Mouse (Mus musculus): Measurements from ENCODE around the gene Gpr62. TPM values are rescaled to one million over a fixed set of nuclear protein-coding genes. Genes with fewer than 3 reads are reported as not detected.

Gene Gpr62
- polyA plus RNA-seq, 1 experiment from 2014 or later, result 0.42 TPM

GRCm38 (mm10) chr9:106433389-106433788 is 32.3 kb downstream of the Gpr62 start:
- Histone ChIP-seq H3K4me1 (peaks cover 20% of the 10 kb centered on the region), H3K9me3 (no peaks in the 10 kb centered on the region), H3K4me2 (no peak overlapping the region), H3K27ac (no peak overlapping the region; the same call in 1 of the 2 replicates), H3K36me3 (peaks cover 23% of the 10 kb centered on the region), H3K4me3 (replicated peaks) (no peak overlapping the region), H3K27me3 (replicated peaks) (no peaks in the 10 kb centered on the region), H3K9ac (no peak overlapping the region)
- no peak for ATAC-seq (ENCODE audit: insufficient read depth, low FRiP score, low read depth)
- 58% methylated on average over 7 of the region's 7 CpGs for WGBS

- H3K36me3 ChIP-seq, result peaks cover 23% of the 10 kb centered on the region
- H3K27ac ChIP-seq, result peak overlapping the region; percentile 97
- H3K4me2 ChIP-seq, result peak overlapping the region; percentile 74
- H3K4me1 ChIP-seq, result peaks cover 12% of the 10 kb centered on the region
- no peak for ATAC-seq (ENCODE audit: insufficient read depth, low FRiP score, low read depth)
- H3K9me3 ChIP-seq, result no peaks in the 10 kb centered on the region
- no peaks in the 10 kb centered on the region for H3K27me3 ChIP-seq (replicated peaks)
- WGBS, result under 1% methylated on average over 4 of the region's 4 CpGs
- H3K4me3 ChIP-seq (replicated peaks), result peak overlapping the region; percentile 89
- H3K9ac ChIP-seq, result peak overlapping the region; percentile 94
These were observed 35.8 kb downstream of the Gpr62 start for GRCm38 (mm10) chr9:106430015-106430264.

- peak; percentile 88 for ATAC-seq (ENCODE audit: insufficient read depth, low FRiP score, low read depth)
- Histone ChIP-seq H3K9ac (peak within 1 kb of the TSS; percentile 94), H3K27ac (peak within 1 kb of the TSS; percentile 97), H3K36me3 (peaks cover 23% of the 10 kb centered on the region), H3K4me3 (replicated peaks) (peak within 1 kb of the TSS; percentile 89), H3K27me3 (replicated peaks) (no peaks in the 10 kb centered on the region), H3K9me3 (no peaks in the 10 kb centered on the region), H3K4me1 (peaks cover 12% of the 10 kb centered on the region), H3K4me2 (peak within 1 kb of the TSS; percentile 80)
- WGBS, result 1% methylated on average over 55 of the region's 55 CpGs
These were observed 36.3 kb downstream of the Gpr62 start, which contains the start of gene Rpl29 for GRCm38 (mm10) chr9:106429221-106430014. Rpl29 (plus strand) TSS chr9:106429454.

- Histone ChIP-seq H3K4me3 (replicated peaks) (peak overlapping the region; percentile 89), H3K27me3 (replicated peaks) (no peaks in the 10 kb centered on the region), H3K9ac (peak overlapping the region; percentile 48), H3K27ac (peak overlapping the region; percentile 97), H3K36me3 (peaks cover 23% of the 10 kb centered on the region), H3K9me3 (no peaks in the 10 kb centered on the region), H3K4me2 (peak overlapping the region; percentile 80), H3K4me1 (peaks cover 12% of the 10 kb centered on the region)
- ATAC-seq (ENCODE audit: insufficient read depth, low FRiP score, low read depth), result peak; percentile 28; the same call in 1 of the 2 replicates
- WGBS, result 11% methylated on average over 11 of the region's 11 CpGs
These were observed 37.0 kb downstream of the Gpr62 start for GRCm38 (mm10) chr9:106428719-106429220.

- no peaks in the 10 kb centered on the region for H3K9me3 ChIP-seq
- H3K9ac ChIP-seq, result no peak overlapping the region
- peak overlapping the region; percentile 41 for H3K4me2 ChIP-seq
- 0% methylated on average over 3 of the region's 3 CpGs for WGBS
- H3K27me3 ChIP-seq (replicated peaks), result no peaks in the 10 kb centered on the region
- H3K36me3 ChIP-seq, result no peaks in the 10 kb centered on the region
- peak; percentile 59 for ATAC-seq (ENCODE audit: insufficient read depth, low FRiP score, low read depth)
- no peak overlapping the region for H3K27ac ChIP-seq
- H3K4me3 ChIP-seq (replicated peaks), result no peak overlapping the region
- peaks cover 27% of the 10 kb centered on the region for H3K4me1 ChIP-seq
These were observed 43.9 kb downstream of the Gpr62 start for GRCm38 (mm10) chr9:106421865-106422160.

GRCm38 (mm10) chr9:106421033-106421864 is 44.5 kb downstream of the Gpr62 start:
- Histone ChIP-seq H3K4me3 (replicated peaks) (no peak overlapping the region), H3K9me3 (no peaks in the 10 kb centered on the region), H3K9ac (no peak overlapping the region), H3K4me2 (peak overlapping the region; percentile 41), H3K36me3 (no peaks in the 10 kb centered on the region), H3K27me3 (replicated peaks) (no peaks in the 10 kb centered on the region), H3K4me1 (peaks cover 27% of the 10 kb centered on the region), H3K27ac (no peak overlapping the region)
- ATAC-seq (ENCODE audit: insufficient read depth, low FRiP score, low read depth), result no peak
- 12% methylated on average over 18 of the region's 18 CpGs for WGBS

- Histone ChIP-seq H3K9ac (no peak overlapping the region), H3K9me3 (no peaks in the 10 kb centered on the region), H3K27ac (no peak overlapping the region), H3K4me2 (no peak overlapping the region), H3K4me1 (peaks cover 27% of the 10 kb centered on the region), H3K27me3 (replicated peaks) (no peaks in the 10 kb centered on the region), H3K4me3 (replicated peaks) (no peak overlapping the region), H3K36me3 (no peaks in the 10 kb centered on the region)
- 4% methylated on average over 2 of the region's 2 CpGs for WGBS
- ATAC-seq (ENCODE audit: insufficient read depth, low FRiP score, low read depth), result no peak
These were observed 45.1 kb downstream of the Gpr62 start for GRCm38 (mm10) chr9:106420608-106421007.

- H3K4me1 ChIP-seq, result peaks cover 27% of the 10 kb centered on the region
- no peaks in the 10 kb centered on the region for H3K27me3 ChIP-seq (replicated peaks)
- WGBS, result 17% methylated on average over 29 of the region's 29 CpGs
- H3K4me3 ChIP-seq (replicated peaks), result peak overlapping the region; percentile 24
- peak; percentile 50; the same call in 1 of the 2 replicates for ATAC-seq (ENCODE audit: insufficient read depth, low FRiP score, low read depth)
- H3K9ac ChIP-seq, result peak overlapping the region; percentile 13; the same call in 1 of the 2 replicates
- no peaks in the 10 kb centered on the region for H3K9me3 ChIP-seq
- H3K27ac ChIP-seq, result peak overlapping the region; percentile 51
- H3K36me3 ChIP-seq, result no peaks in the 10 kb centered on the region
- H3K4me2 ChIP-seq, result peak overlapping the region; percentile 77
These were observed 47.7 kb downstream of the Gpr62 start for GRCm38 (mm10) chr9:106417841-106418625.

GRCm38 (mm10) chr9:106416826-106417225 is 48.9 kb downstream of the Gpr62 start:
- 81% methylated on average over 6 of the region's 6 CpGs for WGBS
- Histone ChIP-seq H3K4me2 (no peak overlapping the region), H3K4me1 (peaks cover 27% of the 10 kb centered on the region), H3K27me3 (replicated peaks) (no peaks in the 10 kb centered on the region), H3K27ac (no peak overlapping the region), H3K9me3 (no peaks in the 10 kb centered on the region), H3K9ac (no peak overlapping the region), H3K4me3 (replicated peaks) (no peak overlapping the region), H3K36me3 (no peaks in the 10 kb centered on the region)
- ATAC-seq (ENCODE audit: insufficient read depth, low FRiP score, low read depth), result no peak
